Mouse (Mus musculus): ENCODE data around the gene Acly. TPM values are rescaled to one million over a fixed set of nuclear protein-coding genes. Genes with fewer than 3 reads are reported as not detected.

Acly gene
- polyA plus RNA-seq (2011; ENCODE audit: insufficient read depth, insufficient read length, low read depth, missing spikeins) = 225 and 232 TPM in 2 replicates

GRCm38 (mm10) chr11:100527458-100528374 is at the start of gene Acly:
Gene Acly (minus strand): TSS chr11:100528000.
- Histone ChIP-seq H3K9ac (ENCODE audit: low read depth, poor library complexity, severe bottlenecking) (peak within 1 kb of the TSS; percentile 94), H3K27me3 (ENCODE audit: control insufficient read depth, insufficient read depth, low read length, poor library complexity, severe bottlenecking) (no peaks in the 10 kb centered on the region)

GRCm38 (mm10) chr11:100576256-100576655 is 48.5 kb upstream of the Acly start:
- Histone ChIP-seq H3K36me3 (ENCODE audit: control insufficient read depth, insufficient read depth, low read length, poor library complexity, severe bottlenecking) (no peaks in the 10 kb centered on the region), H3K9me3 (replicated peaks; ENCODE audit: control insufficient read depth, insufficient read depth, low read length, poor library complexity, severe bottlenecking) (no peaks in the 10 kb centered on the region), H3K27ac (ENCODE audit: insufficient read depth, low read length) (no peak overlapping the region), H3K9ac (ENCODE audit: low read depth, poor library complexity, severe bottlenecking) (no peak overlapping the region), H3K4me3 (ENCODE audit: low read depth, low read length) (no peak overlapping the region), H3K4me1 (ENCODE audit: control insufficient read depth, insufficient read depth, low read length) (no peaks in the 10 kb centered on the region), H3K27me3 (ENCODE audit: control insufficient read depth, insufficient read depth, low read length, poor library complexity, severe bottlenecking) (no peaks in the 10 kb centered on the region)
- no peak for TF ChIP-seq CTCF (IDR thresholded peaks at IDR 0.05; ENCODE audit: low read depth, low read length)

More at GRCm38 (mm10) chr11:100527458-100528374, at the start of gene Acly:
- H3K4me3 ChIP-seq (ENCODE audit: low read depth, low read length) = peak within 1 kb of the TSS; percentile 93
- TF ChIP-seq CTCF (IDR thresholded peaks at IDR 0.05; ENCODE audit: low read depth, low read length) = no peak
- no peak for TF ChIP-seq EP300 (IDR thresholded peaks at IDR 0.05; ENCODE audit: insufficient read depth, low read depth, low read length)
- TF ChIP-seq POLR2A (IDR thresholded peaks at IDR 0.05; ENCODE audit: insufficient read depth, low read length) = peak; percentile 98
- peaks cover 4% of the 10 kb centered on the region for H3K4me1 ChIP-seq (ENCODE audit: control insufficient read depth, insufficient read depth, low read length)
- no peaks in the 10 kb centered on the region for H3K9me3 ChIP-seq (replicated peaks; ENCODE audit: control insufficient read depth, insufficient read depth, low read length, poor library complexity, severe bottlenecking)
- H3K27ac ChIP-seq (ENCODE audit: insufficient read depth, low read length) = peak within 1 kb of the TSS; percentile 87
- peaks cover 11% of the 10 kb centered on the region for H3K36me3 ChIP-seq (ENCODE audit: control insufficient read depth, insufficient read depth, low read length, poor library complexity, severe bottlenecking)

- Histone ChIP-seq H3K36me3 (ENCODE audit: control insufficient read depth, insufficient read depth, low read length, poor library complexity, severe bottlenecking) (no peaks in the 10 kb centered on the region), H3K9ac (ENCODE audit: low read depth, poor library complexity, severe bottlenecking) (peak overlapping the region; percentile 59; the same call in 1 of the 2 replicates), H3K27ac (ENCODE audit: insufficient read depth, low read length) (no peak overlapping the region), H3K4me3 (ENCODE audit: low read depth, low read length) (peak overlapping the region; percentile 57; the same call in 1 of the 2 replicates), H3K9me3 (replicated peaks; ENCODE audit: control insufficient read depth, insufficient read depth, low read length, poor library complexity, severe bottlenecking) (no peaks in the 10 kb centered on the region), H3K27me3 (ENCODE audit: control insufficient read depth, insufficient read depth, low read length, poor library complexity, severe bottlenecking) (no peaks in the 10 kb centered on the region), H3K4me1 (ENCODE audit: control insufficient read depth, insufficient read depth, low read length) (no peaks in the 10 kb centered on the region)
- no peak for TF ChIP-seq CTCF (IDR thresholded peaks at IDR 0.05; ENCODE audit: low read depth, low read length)
Measured at GRCm38 (mm10) chr11:100575484-100575855, 47.7 kb upstream of the Acly start.

DNA sequence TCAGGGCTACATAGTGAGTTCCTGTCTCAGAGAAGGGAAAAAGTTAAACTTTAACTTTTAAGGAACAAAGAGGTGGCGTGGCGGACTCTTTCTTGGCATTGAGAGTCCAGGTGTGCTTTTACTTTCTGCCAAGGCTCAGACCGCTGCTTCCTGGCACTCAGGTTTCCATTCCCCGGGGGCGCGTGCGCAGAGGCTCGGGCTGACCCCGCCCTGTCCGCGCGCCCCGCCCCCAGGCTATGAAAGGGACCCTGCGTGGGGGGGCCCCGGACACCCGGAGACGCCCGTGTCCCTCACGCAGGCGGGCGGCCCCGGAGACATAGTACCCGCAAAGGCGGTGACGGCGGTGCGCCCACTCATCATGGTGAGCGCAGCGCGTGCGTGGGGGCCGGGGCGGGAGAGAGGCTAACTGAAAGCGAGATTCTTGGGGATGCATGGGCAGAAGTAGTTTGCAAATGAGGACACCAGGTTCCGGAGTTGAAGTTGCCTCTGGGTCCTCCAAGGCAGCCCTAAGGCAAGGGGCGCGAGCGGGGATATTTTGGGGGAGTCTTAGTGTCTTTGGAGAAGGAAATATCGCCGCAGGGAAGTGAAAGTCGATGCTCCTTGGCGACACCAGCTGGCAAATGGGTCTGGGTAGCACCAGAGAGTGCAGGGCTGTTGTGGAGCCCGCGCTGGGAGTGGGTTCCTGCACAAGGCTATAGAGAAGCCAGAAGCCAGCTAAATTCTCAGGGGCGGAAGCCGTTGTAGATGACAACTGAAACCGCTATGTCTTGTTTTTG is 47.1 kb upstream of the Acly start, which contains the start of gene Cnp:
Cnp (plus strand) TSS at position 197 of the 776 bp plus-strand sequence.
- no peaks in the 10 kb centered on the region for H3K36me3 ChIP-seq (ENCODE audit: control insufficient read depth, insufficient read depth, low read length, poor library complexity, severe bottlenecking)
- H3K27me3 ChIP-seq (ENCODE audit: control insufficient read depth, insufficient read depth, low read length, poor library complexity, severe bottlenecking) = no peaks in the 10 kb centered on the region

GRCm38 (mm10) chr11:100574188-100574587 is 46.4 kb upstream of the Acly start:
- H3K9me3 ChIP-seq (replicated peaks; ENCODE audit: control insufficient read depth, insufficient read depth, low read length, poor library complexity, severe bottlenecking) = no peaks in the 10 kb centered on the region
- peak overlapping the region; percentile 59; the same call in 1 of the 2 replicates for H3K9ac ChIP-seq (ENCODE audit: low read depth, poor library complexity, severe bottlenecking)
- no peak overlapping the region for H3K27ac ChIP-seq (ENCODE audit: insufficient read depth, low read length)
- no peaks in the 10 kb centered on the region for H3K27me3 ChIP-seq (ENCODE audit: control insufficient read depth, insufficient read depth, low read length, poor library complexity, severe bottlenecking)
- H3K4me1 ChIP-seq (ENCODE audit: control insufficient read depth, insufficient read depth, low read length) = no peaks in the 10 kb centered on the region
- TF ChIP-seq POLR2A (IDR thresholded peaks at IDR 0.05; ENCODE audit: insufficient read depth, low read length) (no peak), EP300 (IDR thresholded peaks at IDR 0.05; ENCODE audit: insufficient read depth, low read depth, low read length) (no peak), CTCF (IDR thresholded peaks at IDR 0.05; ENCODE audit: low read depth, low read length) (no peak)
- no peaks in the 10 kb centered on the region for H3K36me3 ChIP-seq (ENCODE audit: control insufficient read depth, insufficient read depth, low read length, poor library complexity, severe bottlenecking)
- 0 out of 2 replicates have a peak overlapping the region, but pooled peaks have one; percentile 13 for H3K4me3 ChIP-seq (ENCODE audit: low read depth, low read length)

More for the DNA sequence above, 47.1 kb upstream of the Acly start, which contains the start of gene Cnp:
- H3K4me1 ChIP-seq (ENCODE audit: control insufficient read depth, insufficient read depth, low read length) = no peaks in the 10 kb centered on the region
- no peak for TF ChIP-seq POLR2A (IDR thresholded peaks at IDR 0.05; ENCODE audit: insufficient read depth, low read length)
- TF ChIP-seq EP300 (IDR thresholded peaks at IDR 0.05; ENCODE audit: insufficient read depth, low read depth, low read length) = no peak
- TF ChIP-seq CTCF (IDR thresholded peaks at IDR 0.05; ENCODE audit: low read depth, low read length) = no peak
- no peak within 1 kb of the TSS for H3K27ac ChIP-seq (ENCODE audit: insufficient read depth, low read length)
- H3K9me3 ChIP-seq (replicated peaks; ENCODE audit: control insufficient read depth, insufficient read depth, low read length, poor library complexity, severe bottlenecking) = no peaks in the 10 kb centered on the region
- peak within 1 kb of the TSS; percentile 59 for H3K9ac ChIP-seq (ENCODE audit: low read depth, poor library complexity, severe bottlenecking)
- H3K4me3 ChIP-seq (ENCODE audit: low read depth, low read length) = peak within 1 kb of the TSS; percentile 57
